Mouse (Mus musculus) liver, embryonic 15.5 days (tissue): ENCODE measurements around the gene Dhx35. TPM values are rescaled to one million over a fixed set of nuclear protein-coding genes. Genes with fewer than 3 reads are reported as not detected.

ENCODE experiments used
- ATAC-seq: fragments of 200-750 bp; cut with Nextera tagmentation; 2 replicates; pipeline ENCODE4 v1.8.0; 2017; ENCODE audit warnings: moderate number of reproducible peaks, mild to moderate bottlenecking, moderate library complexity; ENCODE audit not compliant: insufficient read depth
- H3K27ac ChIP-seq: fragments of 300-500 bp; sonication (generic); replicated peaks from 2 replicates; pipeline ENCODE4 v1.5.1; 2015; ENCODE audit warnings: mild to moderate bottlenecking, inconsistent platforms
- H3K27me3 ChIP-seq: fragments of 300-500 bp; sonication (generic); 2 replicates; pipeline ENCODE4 v1.6.1; 2015; ENCODE audit warnings: mild to moderate bottlenecking, inconsistent platforms
- H3K36me3 ChIP-seq: fragments of 300-500 bp; sonication (generic); replicated peaks from 2 replicates; pipeline ENCODE4 v1.6.1; 2015; ENCODE audit warnings: moderate library complexity, mild to moderate bottlenecking, inconsistent platforms
- H3K4me1 ChIP-seq: fragments of 300-500 bp; sonication (generic); replicated peaks from 2 replicates; pipeline ENCODE4 v1.6.1; 2015; ENCODE audit warnings: inconsistent platforms
- H3K4me2 ChIP-seq: fragments of 300-500 bp; sonication (generic); 2 replicates; pipeline ENCODE4 v1.6.1; 2015; ENCODE audit warnings: moderate library complexity, mild to moderate bottlenecking, inconsistent platforms
- H3K4me3 ChIP-seq: fragments of 300-500 bp; sonication (generic); replicated peaks from 2 replicates; pipeline ENCODE4 v1.5.1; 2015; ENCODE audit warnings: mild to moderate bottlenecking, inconsistent platforms
- H3K9ac ChIP-seq: fragments of 300-500 bp; sonication (generic); 2 replicates; pipeline ENCODE4 v1.6.1; 2015; ENCODE audit warnings: moderate library complexity, mild to moderate bottlenecking, inconsistent platforms
- H3K9me3 ChIP-seq: fragments of 300-500 bp; sonication (generic); replicated peaks from 2 replicates; pipeline ENCODE4 v1.6.1; 2016; ENCODE audit warnings: inconsistent platforms
- WGBS: fragments of 180-500 bp; shearing (Covaris S2); methylation state at CpG from one replicate; pipeline ENCODE4 v1.1.7; 2015; ENCODE audit warnings: mixed read lengths; ENCODE audit not compliant: insufficient replicate concordance; 5-methylcytosine and 5-hydroxymethylcytosine counted together
- polyA plus RNA-seq: library from polyadenylated mRNA; unstranded; fragments of >200 nt; fragmentation: Nextera tagmentation; extraction: Ambion mirVana; gene quantifications from 2 replicates; pipeline ENCODE4 v1.2.1, GENCODE M21; 2015

Dhx35 gene
- polyA plus RNA-seq, 1 experiment from 2014 or later: 3.6 TPM

DNA sequence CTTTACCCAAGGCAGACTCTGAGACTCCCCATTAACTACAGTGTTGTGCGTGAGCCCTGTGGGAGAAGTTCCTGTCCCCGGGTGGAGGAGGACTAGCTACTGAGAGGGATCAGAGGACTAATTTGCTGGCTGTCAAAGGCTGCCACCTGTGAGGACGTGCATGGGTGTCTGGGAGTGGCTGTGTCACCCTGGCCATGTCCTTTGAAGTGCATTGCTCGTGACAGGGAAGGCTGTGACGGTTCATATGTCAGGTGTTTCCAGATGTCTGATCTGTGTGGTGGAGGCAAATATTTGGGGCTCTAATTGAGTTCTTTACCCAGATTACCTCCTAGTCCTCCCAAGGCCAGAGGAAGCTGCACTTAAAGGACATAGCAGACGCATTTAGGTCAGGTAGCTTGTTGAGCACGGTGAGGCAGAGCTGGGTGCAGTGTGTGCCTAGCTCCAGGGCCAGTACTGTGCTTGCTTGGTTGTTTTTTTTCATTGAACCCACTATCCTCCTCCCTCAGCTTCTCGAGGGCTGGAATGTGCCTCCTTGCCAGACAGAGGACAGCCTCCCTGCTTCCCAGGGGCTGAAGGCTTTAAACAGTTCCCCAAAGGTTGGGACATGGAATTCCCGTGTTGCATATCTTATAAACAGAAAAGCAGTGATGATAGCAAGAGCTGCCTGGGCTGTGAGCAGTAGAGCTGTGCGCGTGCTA, 23.4 kb upstream of the Dhx35 start:
- H3K36me3 ChIP-seq: peaks cover 48% of the 10 kb centered on the region

DNA sequence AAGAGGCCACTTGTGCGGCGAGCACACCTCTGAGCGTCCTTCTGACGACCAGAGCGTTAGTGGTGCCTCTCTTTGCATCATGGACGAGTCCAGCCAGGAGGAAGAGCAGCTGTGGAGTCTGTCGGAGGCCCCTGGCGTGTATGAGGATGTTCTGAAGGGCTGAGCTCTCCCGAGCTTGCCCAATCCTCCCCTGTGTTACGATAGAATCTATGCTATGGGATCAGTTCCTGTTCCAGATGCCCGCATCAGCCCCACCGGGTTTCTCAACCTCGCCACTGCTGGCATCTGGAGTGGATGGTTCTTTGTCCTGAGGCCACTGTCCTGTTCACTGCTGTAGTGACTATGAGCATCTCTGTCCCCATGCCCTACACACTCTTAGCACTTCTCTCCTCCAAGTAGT, 21.8 kb upstream of the Dhx35 start:
- H3K27ac ChIP-seq: no peak overlapping the region
- no peak overlapping the region for H3K9ac ChIP-seq
- no peak for ATAC-seq
- 78% methylated on average over 13 of the region's 13 CpGs for WGBS
- no peak overlapping the region for H3K4me2 ChIP-seq
- H3K4me1 ChIP-seq: peaks cover 61% of the 10 kb centered on the region
- no peaks in the 10 kb centered on the region for H3K27me3 ChIP-seq
- no peaks in the 10 kb centered on the region for H3K9me3 ChIP-seq
- H3K36me3 ChIP-seq: peaks cover 54% of the 10 kb centered on the region
- no peak overlapping the region for H3K4me3 ChIP-seq

More for the DNA sequence above, 23.4 kb upstream of the Dhx35 start:
- H3K4me3 ChIP-seq: peak overlapping the region; percentile 86
- H3K27ac ChIP-seq: 0 out of 2 replicates have a peak overlapping the region, but pooled peaks have one; percentile 20
- H3K4me1 ChIP-seq: peaks cover 52% of the 10 kb centered on the region
- H3K4me2 ChIP-seq: peak overlapping the region; percentile 90
- H3K27me3 ChIP-seq: no peaks in the 10 kb centered on the region
- H3K9me3 ChIP-seq: no peaks in the 10 kb centered on the region
- peak overlapping the region; percentile 88; the same call in 1 of the 2 replicates for H3K9ac ChIP-seq
- 70% methylated on average over 11 of the region's 11 CpGs for WGBS
- no peak for ATAC-seq

- Histone ChIP-seq H3K9me3 (no peaks in the 10 kb centered on the region), H3K36me3 (peaks cover 68% of the 10 kb centered on the region), H3K27me3 (no peaks in the 10 kb centered on the region), H3K27ac (no peak overlapping the region), H3K4me1 (peaks cover 54% of the 10 kb centered on the region), H3K9ac (no peak overlapping the region), H3K4me3 (no peak overlapping the region), H3K4me2 (no peak overlapping the region)
- WGBS: 40% methylated on average over 8 of the region's 8 CpGs
- ATAC-seq: no peak
Measured at GRCm38 (mm10) chr2:158774886-158775285, 19.7 kb upstream of the Dhx35 start.

DNA sequence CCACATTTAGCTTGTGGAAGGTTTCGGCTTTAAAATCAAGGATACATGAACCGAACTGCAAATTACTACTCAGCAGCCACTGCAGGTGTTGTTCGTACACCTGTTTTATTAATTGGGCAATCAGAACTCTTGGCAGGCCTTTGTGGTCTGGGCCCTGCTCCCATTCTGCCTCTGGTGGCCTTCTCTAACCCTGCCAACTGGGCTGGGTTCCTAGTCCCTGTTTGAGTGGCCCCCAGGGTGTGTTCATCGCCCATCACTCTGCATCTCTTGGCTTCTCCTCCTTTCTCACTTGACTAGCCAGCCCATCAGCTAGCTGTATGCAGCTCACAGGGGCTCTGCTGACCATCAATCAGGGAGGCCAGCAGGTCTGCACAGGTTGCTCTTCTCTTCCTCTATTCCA, 17.9 kb upstream of the Dhx35 start:
- Histone ChIP-seq H3K4me1 (peaks cover 35% of the 10 kb centered on the region), H3K27me3 (no peaks in the 10 kb centered on the region), H3K4me2 (no peak overlapping the region), H3K4me3 (no peak overlapping the region), H3K27ac (no peak overlapping the region), H3K9me3 (no peaks in the 10 kb centered on the region), H3K36me3 (peaks cover 74% of the 10 kb centered on the region), H3K9ac (no peak overlapping the region)
- 89% methylated on average over 4 of the region's 4 CpGs for WGBS
- ATAC-seq: no peak

DNA sequence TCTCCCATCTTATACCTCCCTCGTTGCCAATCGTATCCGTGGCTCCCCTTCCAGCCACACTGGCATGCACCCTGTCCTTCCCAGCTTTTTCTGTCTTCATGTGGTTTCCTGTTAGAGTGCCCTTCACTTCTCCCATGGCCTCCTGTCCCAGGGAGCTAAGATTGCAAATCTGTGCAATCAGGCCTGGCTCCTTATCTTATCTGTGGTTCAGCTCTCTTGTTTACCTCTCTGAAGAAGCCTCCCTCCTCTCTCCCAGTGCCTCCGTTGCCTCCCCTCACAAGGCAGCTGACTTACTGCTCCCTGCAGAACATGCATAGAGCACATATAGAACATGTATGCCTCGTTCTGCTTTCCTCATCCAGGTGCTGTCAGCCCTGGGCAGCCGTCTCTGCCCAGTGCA, 17.1 kb upstream of the Dhx35 start:
- Histone ChIP-seq H3K9me3 (no peaks in the 10 kb centered on the region), H3K4me2 (no peak overlapping the region), H3K9ac (no peak overlapping the region), H3K36me3 (peaks cover 76% of the 10 kb centered on the region), H3K4me1 (peaks cover 31% of the 10 kb centered on the region), H3K4me3 (no peak overlapping the region), H3K27ac (no peak overlapping the region), H3K27me3 (no peaks in the 10 kb centered on the region)
- no peak; the same call in 1 of the 2 replicates for ATAC-seq
- 49% methylated on average over 6 of the region's 6 CpGs for WGBS

DNA sequence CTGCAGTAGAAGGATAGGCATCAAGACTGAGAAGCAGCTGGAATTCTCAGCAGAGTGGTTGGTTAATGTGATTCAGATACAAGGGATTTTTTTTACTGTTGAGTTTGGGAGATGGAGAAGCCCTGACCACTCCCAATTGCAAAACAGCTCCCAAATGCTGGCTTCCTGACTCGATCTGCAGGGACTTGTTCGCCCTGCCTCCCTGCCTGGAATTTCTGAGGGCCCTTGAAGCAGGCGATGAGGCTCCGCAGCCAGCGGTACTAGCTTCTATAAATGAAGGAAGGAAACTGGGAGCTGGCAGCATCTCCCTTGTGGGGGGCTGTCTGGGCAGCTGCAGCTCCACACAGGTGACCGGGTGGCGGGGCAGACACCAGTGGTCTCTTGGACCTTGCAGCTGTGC, 16.3 kb upstream of the Dhx35 start:
- no peaks in the 10 kb centered on the region for H3K27me3 ChIP-seq
- no peak overlapping the region for H3K4me2 ChIP-seq
- no peaks in the 10 kb centered on the region for H3K9me3 ChIP-seq
- 83% methylated on average over 7 of the region's 7 CpGs for WGBS
- H3K27ac ChIP-seq: no peak overlapping the region
- no peak for ATAC-seq
- H3K36me3 ChIP-seq: peaks cover 76% of the 10 kb centered on the region
- no peak overlapping the region for H3K4me3 ChIP-seq
- peaks cover 31% of the 10 kb centered on the region for H3K4me1 ChIP-seq
- H3K9ac ChIP-seq: no peak overlapping the region

DNA sequence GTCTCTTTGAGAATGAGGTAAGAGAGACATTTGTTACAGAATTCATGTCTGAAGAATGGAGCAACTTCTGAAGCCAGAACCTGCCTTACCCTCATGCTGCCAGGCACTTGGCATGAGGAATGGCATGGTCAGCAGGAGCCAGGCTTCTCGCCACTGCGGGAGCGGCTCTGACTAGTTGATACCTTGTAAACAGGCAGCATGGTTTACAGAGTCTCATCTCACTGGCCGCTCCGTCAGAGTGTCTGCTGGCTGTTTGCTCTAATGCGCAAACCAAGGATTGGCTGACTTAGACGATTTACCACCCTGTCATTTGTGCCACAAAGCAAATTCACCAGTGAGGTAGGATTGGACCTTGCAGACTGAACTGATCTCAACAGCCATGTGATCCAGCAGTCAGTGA, 13.5 kb upstream of the Dhx35 start:
- no peak overlapping the region for H3K27ac ChIP-seq
- no peak overlapping the region for H3K4me3 ChIP-seq
- no peak for ATAC-seq
- no peak overlapping the region for H3K4me2 ChIP-seq
- H3K36me3 ChIP-seq: peaks cover 84% of the 10 kb centered on the region
- WGBS: 87% methylated on average over 7 of the region's 7 CpGs
- no peaks in the 10 kb centered on the region for H3K9me3 ChIP-seq
- H3K4me1 ChIP-seq: peaks cover 19% of the 10 kb centered on the region
- H3K9ac ChIP-seq: no peak overlapping the region
- no peaks in the 10 kb centered on the region for H3K27me3 ChIP-seq

DNA sequence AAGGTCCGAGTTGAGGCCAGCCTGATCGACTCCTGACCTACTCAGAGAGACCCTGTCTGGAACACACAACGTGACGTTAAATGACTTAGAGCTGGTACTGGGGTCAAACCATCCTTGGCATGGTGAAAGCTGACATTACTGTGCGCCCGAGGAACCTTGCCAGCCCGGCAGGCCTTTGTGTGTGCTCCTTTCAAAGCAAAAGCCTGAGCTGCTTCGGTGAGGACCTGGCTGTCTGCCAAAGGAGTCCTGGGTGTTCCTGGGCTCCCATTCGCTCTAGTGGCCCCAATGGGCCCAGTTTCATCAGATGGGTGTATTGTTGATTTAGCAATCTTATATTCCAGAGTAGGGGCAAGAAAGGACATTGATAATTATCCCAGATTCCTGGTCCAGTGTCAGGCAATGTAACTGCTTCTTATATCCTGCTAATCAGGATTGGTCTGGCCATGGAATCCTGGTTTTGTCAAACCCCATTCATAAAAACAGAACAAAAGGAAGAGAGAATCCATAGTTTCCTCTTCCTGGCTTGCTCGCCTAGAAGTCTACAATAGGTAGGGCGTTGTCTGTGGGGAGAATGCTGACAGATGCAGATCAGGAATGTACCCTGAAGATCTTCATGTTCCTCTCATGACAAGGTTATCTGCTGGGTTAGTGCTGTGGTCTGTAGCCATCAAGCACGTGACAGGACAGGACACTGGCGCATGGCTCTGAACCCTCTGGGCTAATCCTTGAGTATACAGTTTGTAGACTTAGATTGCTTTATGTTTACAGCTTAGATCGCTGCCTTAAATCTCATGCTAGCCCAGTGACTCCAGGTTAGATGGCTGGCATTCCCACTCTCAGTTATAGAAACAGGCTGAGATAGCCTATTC, 7.4 kb upstream of the Dhx35 start:
- no peak overlapping the region for H3K27ac ChIP-seq
- no peak overlapping the region for H3K4me3 ChIP-seq
- H3K27me3 ChIP-seq: no peaks in the 10 kb centered on the region
- 77% methylated on average over 14 of the region's 14 CpGs for WGBS
- H3K36me3 ChIP-seq: peaks cover 48% of the 10 kb centered on the region
- no peak overlapping the region for H3K4me2 ChIP-seq
- H3K9me3 ChIP-seq: no peaks in the 10 kb centered on the region
- no peak for ATAC-seq
- H3K4me1 ChIP-seq: no peaks in the 10 kb centered on the region
- H3K9ac ChIP-seq: no peak overlapping the region

DNA sequence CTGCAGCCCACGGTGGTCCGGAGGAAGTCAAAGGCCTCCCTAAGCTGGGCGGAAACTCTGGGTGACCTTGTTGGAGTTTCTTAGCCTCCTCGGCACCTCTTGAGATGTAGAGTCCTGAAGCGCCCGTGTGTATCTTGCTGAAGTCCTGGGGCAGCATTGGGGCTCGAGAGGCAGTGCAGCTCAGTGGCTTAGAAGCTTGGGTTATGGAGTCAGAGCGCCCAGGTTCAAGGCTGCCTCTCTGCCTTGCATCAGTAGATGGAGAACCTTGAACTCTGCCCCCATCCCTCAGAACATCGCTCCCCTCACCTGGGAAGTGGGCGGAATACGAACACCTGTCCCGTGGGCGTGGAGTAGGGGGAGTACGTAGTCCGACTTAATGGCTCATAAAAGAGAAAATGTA, 436 bp downstream of the Dhx35 start:
- H3K9ac ChIP-seq: peak overlapping the region; percentile 71
- H3K27ac ChIP-seq: peak overlapping the region; percentile 76
- no peak for ATAC-seq
- no peaks in the 10 kb centered on the region for H3K27me3 ChIP-seq
- no peaks in the 10 kb centered on the region for H3K9me3 ChIP-seq
- H3K36me3 ChIP-seq: peaks cover 6% of the 10 kb centered on the region; the same call in 1 of the 2 replicates
- H3K4me3 ChIP-seq: peak overlapping the region; percentile 84
- H3K4me2 ChIP-seq: peak overlapping the region; percentile 81
- peaks cover 23% of the 10 kb centered on the region for H3K4me1 ChIP-seq
- WGBS: 11% methylated on average over 15 of the region's 15 CpGs

GRCm38 (mm10) chr2:158795875-158796274, 1.3 kb downstream of the Dhx35 start:
- H3K4me2 ChIP-seq: peak overlapping the region; percentile 81; the same call in 1 of the 2 replicates
- no peak for ATAC-seq
- H3K4me3 ChIP-seq: no peak overlapping the region
- H3K36me3 ChIP-seq: peaks cover 8% of the 10 kb centered on the region; the same call in 1 of the 2 replicates
- WGBS: 60% methylated on average over 2 of the region's 2 CpGs
- no peaks in the 10 kb centered on the region for H3K27me3 ChIP-seq
- H3K27ac ChIP-seq: no peak overlapping the region
- no peak overlapping the region for H3K9ac ChIP-seq
- no peaks in the 10 kb centered on the region for H3K9me3 ChIP-seq
- peaks cover 23% of the 10 kb centered on the region for H3K4me1 ChIP-seq

DNA sequence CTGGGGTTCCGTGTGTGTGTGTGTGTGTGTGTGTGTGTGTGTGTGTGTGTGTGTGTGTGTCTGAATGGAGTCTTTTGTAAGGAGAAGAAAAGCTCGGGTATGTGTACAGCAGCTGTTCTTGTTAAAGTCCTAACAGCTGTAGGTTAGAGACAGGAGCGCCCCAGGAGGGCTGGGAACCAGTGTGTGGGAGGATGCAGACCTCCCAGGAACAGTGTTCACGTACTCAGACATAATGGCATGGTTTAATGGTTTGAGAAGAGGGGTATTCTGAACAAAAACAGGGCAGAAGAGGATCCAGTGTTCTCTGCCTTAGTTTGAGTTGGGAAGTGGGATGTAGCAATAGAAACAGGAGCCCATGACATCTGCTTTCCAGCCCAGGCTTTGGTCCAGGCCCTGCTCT, 4.7 kb downstream of the Dhx35 start:
- Histone ChIP-seq H3K4me2 (no peak overlapping the region), H3K36me3 (peaks cover 30% of the 10 kb centered on the region), H3K27me3 (no peaks in the 10 kb centered on the region), H3K4me3 (no peak overlapping the region), H3K9ac (no peak overlapping the region), H3K27ac (no peak overlapping the region), H3K9me3 (no peaks in the 10 kb centered on the region), H3K4me1 (peaks cover 12% of the 10 kb centered on the region)
- WGBS: 66% methylated on average over 4 of the region's 4 CpGs
- ATAC-seq: no peak
